Mouse (Mus musculus) lung, postnatal 0 days (tissue): ENCODE measurements around the gene Asb3.

Experiments
- CTCF ChIP-seq: IDR thresholded peaks from 2 replicates; pipeline ENCODE4 v1.5.1; 2016; ENCODE audit warnings: antibody characterized with exemption, mild to moderate bottlenecking
- EP300 ChIP-seq: IDR thresholded peaks from 2 replicates; pipeline ENCODE4 v1.6.1; 2016; ENCODE audit warnings: antibody characterized with exemption, mild to moderate bottlenecking, control low read depth

DNA sequence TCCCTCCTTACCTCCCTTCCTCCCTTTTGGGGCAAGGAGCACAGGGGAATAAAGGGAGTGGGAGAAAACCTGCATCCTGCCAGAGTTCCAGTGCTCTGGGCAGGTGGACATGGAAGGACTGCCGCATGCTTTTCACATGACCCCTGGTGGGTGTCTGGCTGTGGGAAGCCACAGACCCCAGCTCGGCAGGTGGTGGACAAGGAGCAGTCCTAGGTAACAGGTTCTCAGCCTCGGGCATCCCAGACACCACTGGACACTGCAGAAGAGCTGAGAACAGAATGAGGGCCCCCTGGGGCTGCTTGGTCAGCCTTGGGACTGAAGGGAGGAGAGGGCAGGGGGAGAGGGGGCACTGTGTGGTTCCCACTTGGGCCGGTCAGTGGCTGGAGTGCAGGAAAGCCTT, 149.7 kb downstream of the Asb3 start:
- TF ChIP-seq EP300 (no peak), CTCF (no peak)
